Mouse (Mus musculus) neural tube, embryonic 10.5 days (tissue): ENCODE results near the gene Syt8.

Experiments used
- DNase-seq: peaks from one replicate; pipeline ENCODE4 v3.0.0-alpha.2; 2017; ENCODE audit warnings: low spot score; ENCODE audit errors: extremely low spot score

The Syt8 gene

DNA sequence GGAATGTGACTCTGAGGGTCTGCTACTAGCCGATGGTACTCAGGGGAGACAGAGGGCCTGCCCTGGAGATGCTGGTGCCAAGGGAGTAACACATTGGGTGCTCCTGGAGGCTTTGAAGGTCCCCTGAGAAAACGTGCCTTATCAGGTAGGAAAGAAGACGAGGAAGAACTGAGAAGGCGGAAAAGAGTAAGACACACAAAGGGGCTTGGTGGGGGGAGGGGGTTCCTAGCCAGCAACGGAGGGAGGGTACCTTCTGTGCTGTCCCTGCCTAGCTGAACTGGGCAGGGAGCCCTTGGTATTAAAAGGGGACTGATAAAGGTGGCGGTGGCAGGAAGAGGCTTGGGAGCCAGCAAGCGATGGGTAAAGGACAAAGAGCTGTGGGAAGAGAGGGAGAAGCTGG lies 41.0 kb downstream of the Syt8 start:
- no peak for DNase-seq

DNA sequence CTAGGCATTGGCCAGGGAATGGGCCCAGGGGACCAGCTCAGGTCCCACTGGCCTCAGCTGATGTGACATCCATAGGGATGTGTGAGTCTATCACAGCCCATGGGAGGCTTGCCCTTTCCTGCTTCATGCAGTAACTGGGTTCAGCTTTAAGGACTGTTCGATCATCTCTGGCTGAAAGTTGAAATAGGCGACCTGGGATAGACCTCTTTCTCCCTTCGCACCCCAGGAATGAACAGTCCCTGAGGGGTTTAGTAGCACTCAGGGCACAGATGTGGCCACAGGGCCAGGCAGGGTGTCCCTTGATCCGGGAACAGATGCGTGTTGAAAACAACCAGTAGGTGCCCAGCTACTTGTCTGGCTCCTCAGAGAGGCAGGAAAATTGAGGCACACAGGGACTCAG lies 41.6 kb downstream of the Syt8 start:
- DNase-seq: no peak

DNA sequence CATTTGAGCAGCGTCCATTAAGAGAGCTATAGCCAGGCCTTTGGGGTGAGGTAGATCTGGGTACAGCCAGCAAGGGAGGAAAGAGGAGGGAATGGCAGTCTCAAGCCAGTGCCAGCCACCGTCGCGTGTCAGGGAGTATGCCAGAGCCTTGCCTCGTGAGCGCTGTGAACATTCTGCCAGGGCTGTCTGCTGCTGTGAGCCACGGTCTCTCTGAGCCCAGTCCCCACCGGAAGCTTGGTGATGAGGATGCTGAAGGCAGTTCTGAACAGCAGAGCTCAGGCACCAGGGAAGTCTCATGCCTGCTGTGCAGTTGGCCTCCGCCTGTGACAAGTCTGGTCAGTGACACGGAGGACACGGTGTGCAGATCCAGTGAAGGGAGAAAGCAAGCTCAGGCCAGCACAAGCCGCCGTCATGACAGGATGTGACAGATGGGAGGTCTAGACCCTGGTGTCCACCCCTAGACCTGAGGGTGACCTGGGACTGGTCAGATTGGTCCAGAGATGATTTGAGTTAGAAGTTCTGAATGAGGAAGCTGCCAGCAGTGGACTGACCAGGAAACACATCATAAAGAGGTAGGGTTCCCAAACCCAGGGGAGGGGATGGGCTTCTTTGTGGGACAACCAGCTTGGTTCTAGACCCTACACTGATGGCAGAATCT lies 42.3 kb downstream of the Syt8 start:
- no peak for DNase-seq

DNA sequence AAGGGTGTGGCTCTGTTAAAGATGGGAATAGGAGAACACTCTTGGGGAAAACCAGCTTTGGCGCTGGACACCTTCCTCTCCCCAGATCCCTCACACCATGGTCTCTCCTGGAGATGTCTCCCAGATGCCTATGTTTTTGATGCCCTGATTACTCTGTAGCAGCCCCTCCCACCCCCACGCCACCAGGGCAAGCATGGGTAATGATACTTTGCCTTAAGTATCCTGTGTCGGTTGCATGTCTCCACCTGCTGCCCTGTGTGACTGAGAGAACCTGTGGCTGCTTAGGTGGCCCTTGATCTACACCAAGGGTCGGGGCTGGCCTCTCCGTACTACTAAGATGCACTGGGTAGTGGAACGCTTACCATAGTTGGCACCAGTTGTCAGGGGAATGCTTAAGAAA lies 43.4 kb downstream of the Syt8 start:
- DNase-seq: no peak

DNA sequence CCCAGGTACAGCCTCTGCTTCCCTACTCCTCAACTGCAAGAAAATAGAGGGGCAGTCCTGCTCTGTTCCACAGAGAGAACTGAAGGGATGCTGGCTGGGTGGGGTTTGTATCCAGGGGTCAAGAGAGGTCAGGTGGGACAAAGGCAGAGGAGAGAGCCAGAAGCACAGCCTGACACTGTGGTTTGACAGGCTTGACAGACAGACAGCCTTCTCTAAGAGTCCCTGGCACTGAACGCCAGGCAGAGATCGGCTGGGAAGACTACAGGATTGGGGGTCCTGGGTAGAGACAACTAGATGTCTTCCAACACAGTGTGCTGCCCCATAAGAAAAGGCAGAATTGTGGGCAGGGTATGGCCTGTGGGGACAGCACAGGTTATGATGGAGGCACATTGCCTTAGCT lies 43.9 kb downstream of the Syt8 start:
- DNase-seq: no peak

DNA sequence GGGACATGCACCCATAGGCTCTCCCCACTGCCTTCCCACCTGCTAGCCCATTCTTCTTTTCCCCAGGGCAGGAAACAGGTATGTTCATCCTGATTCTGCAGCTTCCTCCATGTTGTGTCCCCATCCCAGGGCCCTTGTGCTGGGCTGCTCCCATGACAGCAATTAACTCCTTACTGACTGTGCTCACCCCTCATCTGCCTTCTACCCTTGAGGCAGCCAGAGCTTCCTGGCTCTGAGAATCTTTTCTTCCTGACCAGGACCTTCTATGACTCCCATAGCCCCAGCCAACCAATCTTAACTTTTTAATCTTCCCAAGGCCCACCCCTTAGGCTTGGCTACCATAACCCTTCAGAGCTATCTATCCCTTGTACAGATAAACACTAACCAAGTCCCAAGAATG lies 44.7 kb downstream of the Syt8 start:
- no peak for DNase-seq

DNA sequence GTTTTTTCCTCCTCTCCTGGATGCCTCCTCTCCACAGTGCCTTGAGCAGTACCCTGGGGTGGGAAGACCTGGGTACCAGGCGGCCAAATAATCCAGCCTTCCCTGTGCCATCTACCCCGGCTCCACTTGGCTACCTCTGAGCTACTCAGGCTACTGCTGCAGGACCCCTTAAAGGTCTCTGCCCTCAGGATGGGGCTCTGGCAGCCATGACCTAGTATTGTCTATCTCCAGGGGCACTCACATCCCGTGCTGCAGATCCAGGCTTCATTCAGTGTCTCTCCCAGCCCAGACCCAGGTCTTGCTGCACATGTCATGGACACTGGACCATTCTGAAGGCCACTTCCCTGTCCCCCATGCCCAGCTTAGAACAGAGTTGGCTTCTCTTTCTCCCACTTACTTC lies 45.2 kb downstream of the Syt8 start:
- no peak for DNase-seq

DNA sequence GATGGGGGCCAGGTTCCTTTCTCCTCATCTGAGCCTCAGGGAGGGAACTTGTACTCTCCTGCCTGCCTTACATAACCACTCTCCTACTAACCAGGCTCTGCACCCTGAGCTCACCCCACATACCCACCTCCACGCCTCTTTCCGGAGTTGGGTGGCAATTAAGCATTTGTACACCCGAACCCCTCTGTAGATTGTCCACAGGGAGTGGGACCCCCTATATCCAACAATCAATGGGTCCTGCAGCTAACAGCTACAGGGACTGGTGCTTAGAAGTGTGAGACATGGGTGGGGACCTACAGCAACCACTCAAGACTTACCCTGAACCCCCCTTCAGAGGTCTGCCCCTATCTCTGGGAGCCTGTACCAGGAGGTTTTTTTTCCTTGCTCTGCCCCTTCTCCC lies 46.0 kb downstream of the Syt8 start:
- no peak for DNase-seq

DNA sequence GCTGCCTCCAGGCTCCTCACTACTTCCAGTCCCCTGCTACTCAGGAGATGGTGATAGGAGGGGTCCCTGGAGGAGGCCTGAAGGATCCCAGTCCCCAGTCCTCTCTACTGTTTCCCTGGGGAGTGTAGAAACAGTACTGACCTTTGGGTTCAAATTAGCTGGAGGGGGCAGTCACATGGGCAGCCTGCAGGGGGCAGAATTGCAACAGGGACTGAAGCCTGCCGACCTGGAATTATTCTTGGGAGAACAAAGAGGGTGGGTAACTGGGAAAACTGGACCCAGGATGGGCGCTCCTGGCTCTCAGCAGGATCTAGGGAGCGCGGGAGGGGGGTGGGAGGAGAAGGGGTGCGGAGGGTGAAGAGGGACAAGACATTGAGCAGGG lies 46.5 kb downstream of the Syt8 start:
- DNase-seq: peak; percentile 84

DNA sequence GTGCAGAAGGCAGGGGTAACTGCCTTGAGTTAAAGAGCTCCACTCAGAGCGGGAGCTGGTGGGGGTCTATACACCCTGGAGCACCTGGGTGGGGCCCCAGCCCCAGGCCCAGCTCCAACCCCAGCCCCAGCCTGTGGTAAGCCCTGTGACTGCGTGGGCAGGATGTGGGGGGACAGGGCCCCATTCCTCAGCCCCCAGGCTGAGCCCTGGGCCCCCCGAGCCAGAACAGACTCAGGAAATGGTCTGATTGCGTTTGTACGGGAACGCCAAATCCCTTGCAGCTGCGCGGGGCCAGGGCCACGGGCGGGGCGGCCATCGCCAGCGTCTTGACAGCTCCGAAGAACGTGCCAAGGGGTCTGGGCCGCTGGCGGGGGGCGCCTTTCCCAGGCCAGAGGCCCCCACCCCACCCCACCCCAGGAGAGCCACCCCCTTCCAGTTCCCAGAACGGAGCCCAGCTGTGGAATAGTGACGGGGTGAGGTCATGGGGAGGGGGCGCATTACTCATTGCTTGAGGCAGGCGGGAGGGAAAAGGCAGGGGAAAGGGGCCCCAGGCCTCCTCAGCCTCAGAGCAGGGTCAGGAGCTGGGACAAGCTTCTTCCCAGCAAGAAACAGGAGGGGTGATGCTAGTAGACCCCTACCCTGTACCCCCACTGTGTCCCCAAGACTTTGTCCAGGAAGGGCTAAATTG lies 47.1 kb downstream of the Syt8 start:
- peak; percentile 80 for DNase-seq

DNA sequence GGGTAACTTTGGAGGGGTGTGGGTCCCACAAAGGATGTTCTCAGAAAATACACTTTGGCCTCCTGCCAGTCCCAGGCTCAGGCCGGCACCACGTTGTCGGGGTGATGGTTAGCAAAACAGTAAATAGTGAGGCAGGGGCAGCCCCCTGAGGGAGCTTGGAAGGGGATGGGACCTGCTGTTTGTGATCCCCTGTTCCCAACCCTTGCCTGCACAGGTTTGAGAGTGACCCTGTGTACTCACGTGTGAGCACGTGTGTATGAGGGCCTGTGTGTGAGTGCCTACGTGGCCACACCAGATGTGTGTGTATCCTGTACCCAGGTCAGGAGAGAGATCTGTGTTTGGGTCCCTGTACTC lies 47.6 kb downstream of the Syt8 start:
- DNase-seq: no peak

DNA sequence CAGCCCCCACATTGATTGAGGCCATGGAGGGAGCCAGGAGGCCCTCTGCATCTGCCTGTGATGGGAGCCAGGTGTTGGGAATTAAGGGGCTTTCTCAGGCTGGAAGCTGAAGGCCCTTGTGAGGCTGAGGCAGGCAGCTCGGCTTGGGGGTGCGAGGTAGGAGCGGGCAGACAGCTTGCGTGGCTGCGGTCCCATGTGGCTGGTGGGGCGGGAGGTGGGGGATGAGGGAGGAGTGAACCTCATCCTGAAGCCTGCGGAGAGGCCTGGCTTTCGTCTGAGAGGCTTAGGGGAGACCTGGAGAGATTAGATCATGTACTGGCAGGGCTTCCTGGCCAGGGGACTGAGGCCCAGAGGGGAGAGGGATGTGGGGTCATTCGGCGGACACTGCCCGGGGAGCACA lies 48.5 kb downstream of the Syt8 start:
- DNase-seq: peak; percentile 44

DNA sequence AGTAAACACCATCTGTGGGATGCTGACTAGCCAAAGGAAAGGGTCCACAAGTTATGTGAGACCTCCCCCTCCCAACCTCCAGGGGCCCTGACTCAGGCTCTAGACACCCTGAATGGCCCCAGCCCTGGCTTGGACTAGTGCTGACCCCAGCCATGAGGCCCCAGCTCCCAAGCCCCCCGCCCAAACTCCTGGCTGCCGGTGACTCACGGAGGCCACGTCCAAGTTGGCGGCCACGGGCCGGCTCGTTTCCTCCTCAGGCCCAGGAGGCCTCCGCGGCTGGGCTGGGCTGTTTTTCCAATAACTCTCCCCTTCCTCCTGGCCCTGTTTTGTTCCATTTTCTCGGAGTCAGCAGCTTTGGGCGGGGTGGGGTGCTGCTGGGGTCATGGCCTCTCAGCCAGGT lies 50.1 kb downstream of the Syt8 start:
- DNase-seq: no peak

DNA sequence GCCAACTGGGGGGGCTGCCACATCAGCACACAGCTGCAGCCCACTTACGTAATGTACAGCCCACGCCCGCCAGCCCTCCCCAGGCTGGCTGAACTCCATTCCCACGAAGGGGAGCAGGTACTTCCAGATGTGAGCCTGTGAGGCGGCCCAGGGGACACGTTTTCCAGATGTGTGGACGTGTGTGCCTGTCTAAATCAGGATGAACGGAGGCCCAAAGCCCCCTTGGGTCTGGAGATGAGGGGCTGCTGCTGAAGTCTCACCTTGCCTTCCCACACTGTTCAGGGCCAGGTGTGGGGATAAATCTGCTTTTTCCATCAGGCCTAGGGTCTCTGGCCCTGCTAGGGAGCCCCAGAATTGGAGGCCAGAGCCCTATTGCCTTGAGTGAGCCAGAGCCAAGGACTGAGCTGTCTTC lies 52.1 kb downstream of the Syt8 start:
- no peak for DNase-seq

DNA sequence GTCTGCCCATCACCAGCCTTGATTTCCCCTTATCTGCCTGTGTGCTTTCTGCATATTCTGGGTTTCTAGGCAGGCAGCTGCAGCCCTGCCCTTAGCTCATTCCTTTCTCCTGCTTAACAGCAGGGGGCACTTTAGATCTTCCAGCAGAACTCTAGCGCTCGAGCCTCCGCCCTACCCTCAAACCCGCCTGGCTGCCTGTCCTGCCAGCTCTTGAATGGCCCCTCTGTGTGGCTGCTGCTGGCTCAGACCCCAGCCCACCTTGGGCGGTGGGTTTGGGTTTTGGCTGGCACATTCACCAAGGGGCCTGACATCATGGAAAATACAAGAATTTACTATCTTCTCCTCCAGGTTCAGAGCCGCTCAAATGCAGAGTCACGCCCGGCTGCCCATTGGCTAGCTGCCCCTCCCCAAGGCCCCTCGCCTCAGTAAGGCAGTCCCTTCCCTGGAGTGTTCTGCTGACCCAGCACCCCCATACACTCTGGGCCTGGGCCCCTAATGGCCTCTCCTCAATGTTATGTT lies 52.8 kb downstream of the Syt8 start:
- DNase-seq: peak; percentile 71

DNA sequence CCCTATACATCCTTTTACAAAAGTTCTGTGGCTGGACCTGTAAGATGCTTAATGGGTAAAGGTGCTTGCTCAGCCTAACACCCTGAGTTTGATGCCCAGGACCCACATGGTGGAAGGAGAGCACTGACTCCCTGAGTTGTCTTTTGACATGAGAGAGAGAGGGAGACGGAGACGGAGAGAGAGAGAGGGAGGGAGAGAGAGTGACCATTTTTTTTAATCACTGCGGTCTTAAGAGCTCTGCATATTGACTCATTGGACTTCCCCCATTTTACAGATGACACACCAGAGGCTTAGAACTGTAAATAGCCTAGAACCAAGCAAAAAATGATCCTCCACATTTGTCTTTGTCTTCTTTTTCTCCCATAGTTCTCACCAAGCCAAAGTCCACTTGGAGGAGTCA lies 53.4 kb downstream of the Syt8 start:
- no peak for DNase-seq
